Mouse (Mus musculus) hindbrain, embryonic 11.5 days (tissue): Measurements from ENCODE around the gene Nfs1. TPM values are rescaled to one million over a fixed set of nuclear protein-coding genes. Genes with fewer than 3 reads are reported as not detected.

Experiments used
- ATAC-seq: fragments of 200-750 bp; cut with Nextera tagmentation; 2 replicates; pipeline ENCODE4 v1.8.0; 2017; ENCODE audit warnings: mild to moderate bottlenecking, moderate TSS enrichment, moderate library complexity; ENCODE audit not compliant: low FRiP score
- DNase-seq: peaks from one replicate; pipeline ENCODE4 v3.0.0-alpha.2; 2015; ENCODE audit warnings: low spot score
- H3K27ac ChIP-seq: fragments of 300-500 bp; sonication (generic); 2 replicates; pipeline ENCODE4 v1.5.1; 2014; ENCODE audit warnings: mild to moderate bottlenecking, low read depth, low read length
- H3K27me3 ChIP-seq: fragments of 300-500 bp; sonication (generic); 2 replicates; pipeline ENCODE4 v1.6.1; 2014; ENCODE audit warnings: mild to moderate bottlenecking, low read length, moderate library complexity, mixed read lengths; ENCODE audit not compliant: control insufficient read depth, insufficient read depth
- H3K36me3 ChIP-seq: fragments of 300-500 bp; sonication (generic); 2 replicates; pipeline ENCODE4 v1.6.1; 2014; ENCODE audit warnings: mild to moderate bottlenecking, low read length, moderate library complexity, mixed read lengths; ENCODE audit not compliant: control insufficient read depth, insufficient read depth
- H3K4me1 ChIP-seq: fragments of 300-500 bp; sonication (generic); replicated peaks from 2 replicates; pipeline ENCODE4 v1.6.1; 2014; ENCODE audit warnings: low read length, mixed read lengths; ENCODE audit not compliant: control insufficient read depth, insufficient read depth
- H3K4me2 ChIP-seq: fragments of 300-500 bp; sonication (generic); replicated peaks from 2 replicates; pipeline ENCODE4 v1.6.1; 2014; ENCODE audit warnings: mild to moderate bottlenecking, low read depth, low read length
- H3K4me3 ChIP-seq: fragments of 300-500 bp; sonication (generic); 2 replicates; pipeline ENCODE4 v1.5.1; 2014; ENCODE audit warnings: low read depth, low read length
- H3K9ac ChIP-seq: fragments of 300-500 bp; sonication (generic); 2 replicates; pipeline ENCODE4 v1.6.1; 2014; ENCODE audit warnings: low read depth, low read length
- H3K9me3 ChIP-seq: fragments of 300-500 bp; sonication (generic); 2 replicates; pipeline ENCODE4 v1.6.1; 2016; ENCODE audit warnings: low read length; ENCODE audit not compliant: control insufficient read depth
- WGBS: fragments of 180-500 bp; shearing (Covaris S2); extraction: QIAGEN DNeasy Blood & Tissue Kit; methylation state at CpG from one replicate; pipeline ENCODE4 v1.1.7; 2014; 5-methylcytosine and 5-hydroxymethylcytosine counted together
- polyA plus RNA-seq: library from polyadenylated mRNA; unstranded; fragments of >200 nt; fragmentation: Nextera tagmentation; extraction: Ambion mirVana; gene quantifications from 2 replicates; pipeline ENCODE4 v1.2.1, GENCODE M21; 2014

Gene Nfs1
- polyA plus RNA-seq, 1 experiment from 2014 or later, result 37.7 TPM

- Histone ChIP-seq H3K9me3 (no peaks in the 10 kb centered on the region), H3K4me3 (no peak overlapping the region), H3K27me3 (no peaks in the 10 kb centered on the region), H3K9ac (no peak overlapping the region), H3K27ac (no peak overlapping the region), H3K4me2 (no peak overlapping the region), H3K36me3 (no peaks in the 10 kb centered on the region), H3K4me1 (0 out of 2 replicates have a peak, but pooled peaks cover 2% of the 10 kb centered on the region)
- ATAC-seq (no peak), DNase-seq (no peak)
- 89% methylated on average over 7 of the region's 7 CpGs for WGBS
Observed at GRCm38 (mm10) chr2:156087391-156088110, 56.4 kb downstream of the Nfs1 start.

- no peaks in the 10 kb centered on the region for H3K36me3 ChIP-seq
- H3K27me3 ChIP-seq, result no peaks in the 10 kb centered on the region
- no peak overlapping the region for H3K4me2 ChIP-seq
- 94% methylated on average over 3 of the region's 3 CpGs for WGBS
- H3K9ac ChIP-seq, result no peak overlapping the region
- no peak for DNase-seq
- ATAC-seq, result no peak
- 0 out of 2 replicates have a peak, but pooled peaks cover under 1% of the 10 kb centered on the region for H3K4me1 ChIP-seq
- no peaks in the 10 kb centered on the region for H3K9me3 ChIP-seq
- H3K4me3 ChIP-seq, result no peak overlapping the region
- H3K27ac ChIP-seq, result no peak overlapping the region
Observed at GRCm38 (mm10) chr2:156084541-156084940, 59.4 kb downstream of the Nfs1 start.

GRCm38 (mm10) chr2:156080391-156080790, 63.6 kb downstream of the Nfs1 start:
- H3K27me3 ChIP-seq, result no peaks in the 10 kb centered on the region
- H3K4me3 ChIP-seq, result no peak overlapping the region
- DNase-seq, result no peak
- peaks cover 22% of the 10 kb centered on the region; the same call in 1 of the 2 replicates for H3K36me3 ChIP-seq
- no peak overlapping the region for H3K4me2 ChIP-seq
- no peak for ATAC-seq
- H3K27ac ChIP-seq, result no peak overlapping the region
- no peaks in the 10 kb centered on the region for H3K4me1 ChIP-seq
- no peaks in the 10 kb centered on the region for H3K9me3 ChIP-seq
- H3K9ac ChIP-seq, result no peak overlapping the region
- whole genome bisulfite sequencing, result 91% methylated on average over 7 of the region's 7 CpGs

- Histone ChIP-seq H3K9me3 (no peaks in the 10 kb centered on the region), H3K4me1 (no peaks in the 10 kb centered on the region), H3K9ac (no peak overlapping the region), H3K36me3 (peaks cover 23% of the 10 kb centered on the region; the same call in 1 of the 2 replicates), H3K27me3 (no peaks in the 10 kb centered on the region), H3K27ac (no peak overlapping the region), H3K4me3 (no peak overlapping the region), H3K4me2 (no peak overlapping the region)
- DNase-seq (no peak), ATAC-seq (no peak)
- whole genome bisulfite sequencing, result 62% methylated on average over 4 of the region's 4 CpGs
Observed at GRCm38 (mm10) chr2:156079674-156080073, 64.3 kb downstream of the Nfs1 start.

- H3K4me2 ChIP-seq, result no peak overlapping the region
- no peak overlapping the region for H3K27ac ChIP-seq
- H3K9me3 ChIP-seq, result no peaks in the 10 kb centered on the region
- no peaks in the 10 kb centered on the region for H3K27me3 ChIP-seq
- 93% methylated on average over 8 of the region's 8 CpGs for WGBS
- ATAC-seq, result no peak
- H3K4me1 ChIP-seq, result no peaks in the 10 kb centered on the region
- peaks cover 23% of the 10 kb centered on the region; the same call in 1 of the 2 replicates for H3K36me3 ChIP-seq
- H3K9ac ChIP-seq, result no peak overlapping the region
- H3K4me3 ChIP-seq, result no peak overlapping the region
- DNase-seq, result no peak
Observed at GRCm38 (mm10) chr2:156079183-156079560, 64.8 kb downstream of the Nfs1 start.

GRCm38 (mm10) chr2:156078421-156079182, 65.4 kb downstream of the Nfs1 start:
- Histone ChIP-seq H3K4me2 (no peak overlapping the region), H3K36me3 (peaks cover 23% of the 10 kb centered on the region; the same call in 1 of the 2 replicates), H3K9me3 (no peaks in the 10 kb centered on the region), H3K27ac (no peak overlapping the region), H3K4me3 (no peak overlapping the region), H3K27me3 (no peaks in the 10 kb centered on the region), H3K9ac (no peak overlapping the region), H3K4me1 (no peaks in the 10 kb centered on the region)
- DNase-seq (no peak), ATAC-seq (no peak)
- 95% methylated on average over 16 of the region's 16 CpGs for WGBS

GRCm38 (mm10) chr2:156077461-156077860, 66.5 kb downstream of the Nfs1 start:
- no peaks in the 10 kb centered on the region for H3K27me3 ChIP-seq
- no peak overlapping the region for H3K4me3 ChIP-seq
- WGBS, result 91% methylated on average over 7 of the region's 7 CpGs
- no peak overlapping the region for H3K27ac ChIP-seq
- H3K9me3 ChIP-seq, result no peaks in the 10 kb centered on the region
- peaks cover 25% of the 10 kb centered on the region; the same call in 1 of the 2 replicates for H3K36me3 ChIP-seq
- H3K9ac ChIP-seq, result no peak overlapping the region
- ATAC-seq (no peak), DNase-seq (no peak)
- no peaks in the 10 kb centered on the region for H3K4me1 ChIP-seq
- no peak overlapping the region for H3K4me2 ChIP-seq

- Histone ChIP-seq H3K4me1 (no peaks in the 10 kb centered on the region), H3K27me3 (no peaks in the 10 kb centered on the region), H3K4me3 (no peak overlapping the region), H3K4me2 (no peak overlapping the region), H3K9ac (no peak overlapping the region), H3K9me3 (no peaks in the 10 kb centered on the region), H3K27ac (no peak overlapping the region), H3K36me3 (peaks cover 27% of the 10 kb centered on the region; the same call in 1 of the 2 replicates)
- ATAC-seq (no peak), DNase-seq (no peak)
- 97% methylated on average over 15 of the region's 15 CpGs for WGBS
Observed at GRCm38 (mm10) chr2:156073725-156074124, 70.3 kb downstream of the Nfs1 start.
